Mouse (Mus musculus) R1 (cell line): Measurements from ENCODE around the gene Braf.

Experiments
- DNase-seq: peaks from one replicate; pipeline ENCODE4 v3.0.0-alpha.2; 2018; ENCODE audit warnings: low read depth, low spot score

Gene Braf

GRCm38 (mm10) chr6:39556900-39557659, 168.2 kb downstream of the Braf start:
- DNase-seq, result peak; percentile 78

GRCm38 (mm10) chr6:39555648-39555945, 169.7 kb downstream of the Braf start:
- DNase-seq, result no peak

- DNase-seq, result peak; percentile 67
Observed at GRCm38 (mm10) chr6:39554888-39555647, 170.2 kb downstream of the Braf start.
